Comparison of ENCODE assay signal across 9 mouse cellular contexts in the genomic region with DNA sequence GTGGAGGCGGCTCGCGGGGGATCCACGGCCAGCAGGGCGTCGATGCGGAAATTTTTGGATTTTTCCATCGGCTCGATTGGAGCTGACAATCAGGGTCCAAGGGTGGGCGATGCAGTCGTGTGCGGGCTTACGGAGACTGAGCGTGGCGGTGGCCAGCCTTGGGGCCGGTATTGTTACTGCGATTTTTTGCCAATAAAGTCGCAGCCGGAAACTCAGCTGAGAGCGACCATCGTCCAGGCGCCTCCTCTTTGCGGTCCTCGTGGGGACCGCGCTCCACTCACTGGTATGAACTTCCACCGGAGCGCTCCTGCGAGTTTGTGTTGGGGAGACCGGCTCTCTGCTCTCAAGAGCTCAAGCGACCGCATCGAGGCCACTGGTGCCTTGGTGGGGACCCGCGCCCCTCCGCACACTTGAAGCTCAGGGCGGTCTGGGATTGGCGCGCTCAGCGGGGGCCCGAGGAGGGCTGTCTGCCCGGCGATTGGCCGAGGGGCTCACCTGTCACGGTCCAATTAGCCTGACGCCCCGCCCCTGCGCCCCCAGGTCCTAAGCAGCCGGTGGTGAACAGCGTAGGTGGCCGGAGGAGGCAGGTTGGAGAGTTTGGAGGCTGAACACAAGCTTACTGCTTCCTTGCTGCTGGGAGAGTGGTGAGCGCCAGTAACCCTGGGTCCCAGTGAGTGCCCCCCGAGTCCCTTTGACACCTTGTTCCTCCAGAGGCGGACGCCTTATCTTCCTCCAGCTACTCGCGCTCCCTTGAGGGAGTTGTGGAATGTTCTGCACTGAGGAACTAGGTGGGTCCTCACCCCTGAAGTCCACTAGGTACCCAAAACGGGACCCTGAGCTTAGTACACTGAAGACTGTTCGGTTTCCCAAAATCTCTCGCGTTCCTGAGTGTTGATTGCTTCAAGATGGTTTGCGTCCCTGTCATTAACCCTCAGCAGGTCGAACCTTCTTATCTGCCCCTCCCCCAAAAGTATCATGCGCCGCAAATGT. TPM values are rescaled to one million over a fixed set of nuclear protein-coding genes. Genes with fewer than 3 reads are reported as not detected.
A peak's percentile ranks its signal among the peaks of the same experiment; 100 is the strongest.
DNase-seq lines count a peak whose midpoint lies in the region; ATAC-seq and TF ChIP-seq lines count a peak whose summit lies in the region.
"Had no signal": no experiment of that assay in that cellular context is flagged by ENCODE, and none has a peak within 500 bp of the region (broad histone marks: within the 10 kb centered on the region; RNA-seq: fewer than 3 reads in every experiment).

Gene Mnx1 (minus strand): TSS at position 263 of the 990 bp plus-strand sequence.

- no peaks in the 10 kb centered on the region; the same call in 1 of the 2 replicates for H3K4me1 ChIP-seq in embryonic facial prominence, embryonic 14.5 days (ENCODE audit: control insufficient read depth, insufficient read depth, low read length)
- H3K4me1 ChIP-seq in limb, embryonic 12.5 days (replicated peaks), result peaks cover 33% of the 10 kb centered on the region
- H3K4me1 ChIP-seq in stomach, embryonic 14.5 days (ENCODE audit: control insufficient read depth, insufficient read depth, low read length), result no peaks in the 10 kb centered on the region; the same call in 1 of the 2 replicates

- peak; percentile 53 for ATAC-seq in embryonic facial prominence, embryonic 14.5 days (ENCODE audit: low read depth)
- peak; percentile 52 for ATAC-seq in limb, embryonic 12.5 days (ENCODE audit: insufficient number of reproducible peaks, insufficient read depth, low FRiP score, low TSS enrichment, low read depth)
- peak; percentile 93 for ATAC-seq in stomach, embryonic 14.5 days (ENCODE audit: insufficient number of reproducible peaks, insufficient read depth, low FRiP score, low read depth)
- no peak for ATAC-seq in cerebellum, adult (ENCODE audit: insufficient number of reproducible peaks, low FRiP score, low TSS enrichment)

- H3K4me2 ChIP-seq in embryonic facial prominence, embryonic 14.5 days (ENCODE audit: low read depth, low read length), result peak within 1 kb of the TSS; percentile 60
- H3K4me2 ChIP-seq in limb, embryonic 12.5 days, result peak within 1 kb of the TSS; percentile 77
- H3K4me2 ChIP-seq in stomach, embryonic 14.5 days (replicated peaks; ENCODE audit: low read depth, low read length), result peak within 1 kb of the TSS; percentile 53

- peaks cover 100% of the 10 kb centered on the region for H3K27me3 ChIP-seq in embryonic facial prominence, embryonic 14.5 days (replicated peaks; ENCODE audit: control insufficient read depth, insufficient read depth, low read length)
- H3K27me3 ChIP-seq in limb, embryonic 12.5 days, result peaks cover 99% of the 10 kb centered on the region
- peaks cover 55% of the 10 kb centered on the region for H3K27me3 ChIP-seq in stomach, embryonic 14.5 days (ENCODE audit: control insufficient read depth, insufficient read depth, low read length)

- H3K4me3 ChIP-seq in left cerebral cortex, adult 2 months, result 0 out of 2 replicates have a peak within 1 kb of the TSS, but pooled peaks have one; percentile 19
- H3K4me3 ChIP-seq in embryonic facial prominence, embryonic 14.5 days (ENCODE audit: low read depth, low read length), result peak within 1 kb of the TSS; percentile 41
- H3K4me3 ChIP-seq in limb, embryonic 12.5 days (replicated peaks), result peak within 1 kb of the TSS; percentile 43
- H3K4me3 ChIP-seq in stomach, embryonic 14.5 days (ENCODE audit: low read depth, low read length), result peak within 1 kb of the TSS; percentile 49

- intact Hi-C loops in left cerebral cortex, adult 2 months (cut with DNase I), result loop anchor here (5.0 kb wide), 1 partner anchor 1311 kb away; the partner anchor contains the start of gene En2
- intact Hi-C loops in gastrocnemius, postnatal 14 days (cut with DNase I; ENCODE audit: low total_unique reads), result no loop called here

- peak within 1 kb of the TSS; percentile 14; the same call in 1 of the 2 replicates for H3K9ac ChIP-seq in embryonic facial prominence, embryonic 14.5 days (ENCODE audit: low read depth, low read length)
- peak within 1 kb of the TSS; percentile 31 for H3K9ac ChIP-seq in limb, embryonic 12.5 days (replicated peaks)
- peak within 1 kb of the TSS; percentile 53 for H3K9ac ChIP-seq in stomach, embryonic 14.5 days (replicated peaks; ENCODE audit: low read depth, low read length)

- H3K27ac ChIP-seq in left cerebral cortex, adult 2 months, result no peak within 1 kb of the TSS
- no peak within 1 kb of the TSS for H3K27ac ChIP-seq in embryonic facial prominence, embryonic 14.5 days (replicated peaks; ENCODE audit: low read depth, low read length)
- H3K27ac ChIP-seq in limb, embryonic 12.5 days, result no peak within 1 kb of the TSS
- peak within 1 kb of the TSS; percentile 33; the same call in 1 of the 2 replicates for H3K27ac ChIP-seq in stomach, embryonic 14.5 days (ENCODE audit: low read length)

- DNase-seq in left cerebral cortex, adult 2 months (ENCODE audit: extremely low spot score in 1 of 2, low spot score in 2 of 2), result no peak
- DNase-seq in left cerebral cortex, adult 8-10 months (ENCODE audit: low spot score in 2 of 2), result no peak
- DNase-seq in embryonic facial prominence, embryonic 14.5 days (ENCODE audit: low spot score), result no peak
- DNase-seq in right cerebral cortex, postnatal 10 days (ENCODE audit: low spot score in 2 of 2), result no peak
- DNase-seq in gastrocnemius, postnatal 14 days, result no peak

- TF ChIP-seq CTCF in left cerebral cortex, adult 2 months (IDR thresholded peaks at IDR 0.05), result no peak

- H3K9me3 ChIP-seq in embryonic facial prominence, embryonic 14.5 days (ENCODE audit: control insufficient read depth, low read length), result no peaks in the 10 kb centered on the region
- peaks cover 4% of the 10 kb centered on the region; the same call in 1 of the 2 replicates for H3K9me3 ChIP-seq in limb, embryonic 12.5 days
- H3K9me3 ChIP-seq in stomach, embryonic 14.5 days (ENCODE audit: control insufficient read depth, low read depth, low read length), result no peaks in the 10 kb centered on the region

- H3K36me3 ChIP-seq in embryonic facial prominence, embryonic 14.5 days (ENCODE audit: control insufficient read depth, insufficient read depth, low read length), result no peaks in the 10 kb centered on the region
- H3K36me3 ChIP-seq in limb, embryonic 12.5 days, result no peaks in the 10 kb centered on the region
- H3K36me3 ChIP-seq in stomach, embryonic 14.5 days (ENCODE audit: control insufficient read depth, insufficient read depth, low read length), result no peaks in the 10 kb centered on the region

- WGBS in embryonic facial prominence, embryonic 14.5 days, result under 1% methylated on average over 63 of the region's 65 CpGs
- under 1% methylated on average over 62 of the region's 65 CpGs for WGBS in limb, embryonic 12.5 days
- WGBS in stomach, embryonic 14.5 days, result under 1% methylated on average over 65 of the region's 65 CpGs

RNA-seq across cellular contexts. Expression of gene Mnx1, which starts in this region (rescaled TPM):
- not detected for total RNA-seq in left cerebral cortex, adult 2 months (2021)
- total RNA-seq in left cerebral cortex, adult 8-10 months (2022), result not detected
- polyA plus RNA-seq in embryonic facial prominence, embryonic 14.5 days (2014; fragmentation: Nextera tagmentation; extraction: Ambion mirVana), result 0.10 TPM in 1 of 2 replicates, not detected in the other
- polyA plus RNA-seq in limb, embryonic 12.5 days (2016; fragmentation: Nextera tagmentation; extraction: Ambion mirVana), result 0.20 and 0.33 TPM in 2 replicates
- polyA plus RNA-seq in stomach, embryonic 14.5 days (2014; fragmentation: Nextera tagmentation; extraction: Ambion mirVana), result 3.0 and 4.8 TPM in 2 replicates
- total RNA-seq in gastrocnemius, postnatal 14 days (2021), result not detected
- total RNA-seq: liver, adult 2 months had no signal
- polyA plus RNA-seq: liver, adult 2 months had no signal

Comparison
In these comparisons a context has a peak if more than half of its experiments do, and no peak if none do; other contexts are left out.
1. Peak in ATAC-seq, H3K4me3 ChIP-seq, H3K9ac ChIP-seq and H3K4me2 ChIP-seq in embryonic facial prominence, embryonic 14.5 days; RNA of the gene not detected or under 1 TPM.
2. Peak in ATAC-seq, H3K4me3 ChIP-seq, H3K9ac ChIP-seq and H3K4me2 ChIP-seq in limb, embryonic 12.5 days; RNA of the gene not detected or under 1 TPM.